Mouse (Mus musculus): ENCODE results near the gene Nme7.

GRCm38 (mm10) chr1:164287406-164287805 is 16.5 kb upstream of the Nme7 start:
- TF ChIP-seq CTCF (IDR thresholded peaks at IDR 0.05; ENCODE audit: extremely low read depth, insufficient read depth, low read length) (no peak), POLR2A (IDR thresholded peaks at IDR 0.05; ENCODE audit: extremely low read depth, insufficient read depth, low read length) (no peak)
